Mouse (Mus musculus): ENCODE data around the gene Npvf. TPM values are rescaled to one million over a fixed set of nuclear protein-coding genes. Genes with fewer than 3 reads are reported as not detected.

Gene Npvf
- not detected for total RNA-seq (2021)
- long read RNA-seq, experiment 1: 0 reads
- long read RNA-seq, experiment 2: 0 reads

- no peak for TF ChIP-seq CTCF (IDR thresholded peaks at IDR 0.05)
Observed at GRCm38 (mm10) chr6:50654356-50654755, at the start of gene Npvf. TSS of gene Npvf (minus strand) at chr6:50654439.

GRCm38 (mm10) chr6:50689121-50689815 lies 35.0 kb upstream of the Npvf start:
- intact Hi-C loops (cut with DNase I): no loop called here

More at GRCm38 (mm10) chr6:50654356-50654755, at the start of gene Npvf:
- H3K27ac ChIP-seq: no peak within 1 kb of the TSS
- intact Hi-C loops (cut with DNase I): no loop called here
- DNase-seq (ENCODE audit: extremely low spot score in 1 of 2, low spot score in 2 of 2): no peak
- no peak within 1 kb of the TSS for H3K4me3 ChIP-seq

GRCm38 (mm10) chr6:50684646-50685415 lies 30.6 kb upstream of the Npvf start:
- TF ChIP-seq CTCF (IDR thresholded peaks at IDR 0.05): no peak
- Histone ChIP-seq H3K27ac (no peak overlapping the region), H3K4me3 (no peak overlapping the region)
- peak in 1 of 2 experiments; percentile 27 for DNase-seq (ENCODE audit: extremely low spot score in 1 of 2, low spot score in 2 of 2)
- intact Hi-C loops (cut with DNase I): no loop called here

More at GRCm38 (mm10) chr6:50689121-50689815, 35.0 kb upstream of the Npvf start:
- TF ChIP-seq CTCF (IDR thresholded peaks at IDR 0.05): no peak
- no peak overlapping the region for H3K27ac ChIP-seq
- H3K4me3 ChIP-seq: no peak overlapping the region
- DNase-seq (ENCODE audit: extremely low spot score in 1 of 2, low spot score in 2 of 2): no peak

GRCm38 (mm10) chr6:50681491-50681890 lies 27.3 kb upstream of the Npvf start:
- Histone ChIP-seq H3K27ac (no peak overlapping the region), H3K4me3 (no peak overlapping the region)
- no peak for TF ChIP-seq CTCF (IDR thresholded peaks at IDR 0.05)
- intact Hi-C loops (cut with DNase I): no loop called here
- DNase-seq (ENCODE audit: extremely low spot score in 1 of 2, low spot score in 2 of 2): no peak

GRCm38 (mm10) chr6:50680224-50681215 lies 26.3 kb upstream of the Npvf start:
- DNase-seq (ENCODE audit: extremely low spot score in 1 of 2, low spot score in 2 of 2): no peak
- H3K27ac ChIP-seq: no peak overlapping the region
- no peak for TF ChIP-seq CTCF (IDR thresholded peaks at IDR 0.05)
- intact Hi-C loops (cut with DNase I): no loop called here
- H3K4me3 ChIP-seq: no peak overlapping the region

GRCm38 (mm10) chr6:50679486-50679828 lies 25.2 kb upstream of the Npvf start:
- intact Hi-C loops (cut with DNase I): loop anchor here (1.0 to 2.0 kb wide), 3 partner anchors 127 to 489 kb away; no protein-coding TSS in a partner anchor
- no peak overlapping the region for H3K4me3 ChIP-seq
- no peak for TF ChIP-seq CTCF (IDR thresholded peaks at IDR 0.05)

GRCm38 (mm10) chr6:50678826-50679485 lies 24.7 kb upstream of the Npvf start:
- H3K27ac ChIP-seq: no peak overlapping the region
- peak; percentile 93 for TF ChIP-seq CTCF (IDR thresholded peaks at IDR 0.05)
- DNase-seq (ENCODE audit: extremely low spot score in 1 of 2, low spot score in 2 of 2): peak; percentile 77 to 82
- intact Hi-C loops (cut with DNase I): loop anchor here (1.0 to 2.0 kb wide), 3 partner anchors 127 to 490 kb away; no protein-coding TSS in a partner anchor
- H3K4me3 ChIP-seq: no peak overlapping the region

More at GRCm38 (mm10) chr6:50679486-50679828, 25.2 kb upstream of the Npvf start:
- H3K27ac ChIP-seq: no peak overlapping the region
- DNase-seq (ENCODE audit: extremely low spot score in 1 of 2, low spot score in 2 of 2): no peak

- no peak overlapping the region for H3K4me3 ChIP-seq
- no peak for DNase-seq (ENCODE audit: extremely low spot score in 1 of 2, low spot score in 2 of 2)
- intact Hi-C loops (cut with DNase I): no loop called here
- TF ChIP-seq CTCF (IDR thresholded peaks at IDR 0.05): no peak
- H3K27ac ChIP-seq: no peak overlapping the region
Observed at GRCm38 (mm10) chr6:50671191-50671590, 17.0 kb upstream of the Npvf start.

GRCm38 (mm10) chr6:50666937-50667336 lies 12.7 kb upstream of the Npvf start:
- intact Hi-C loops (cut with DNase I): no loop called here
- H3K4me3 ChIP-seq: no peak overlapping the region
- H3K27ac ChIP-seq: no peak overlapping the region
- TF ChIP-seq CTCF (IDR thresholded peaks at IDR 0.05): no peak
- no peak for DNase-seq (ENCODE audit: extremely low spot score in 1 of 2, low spot score in 2 of 2)

- Histone ChIP-seq H3K4me3 (no peak overlapping the region), H3K27ac (no peak overlapping the region)
- DNase-seq (ENCODE audit: extremely low spot score in 1 of 2, low spot score in 2 of 2): no peak
- intact Hi-C loops (cut with DNase I): no loop called here
- no peak for TF ChIP-seq CTCF (IDR thresholded peaks at IDR 0.05)
Observed at GRCm38 (mm10) chr6:50665020-50665419, 10.8 kb upstream of the Npvf start.

- TF ChIP-seq CTCF (IDR thresholded peaks at IDR 0.05): no peak
Observed at GRCm38 (mm10) chr6:50664193-50664592, 10.0 kb upstream of the Npvf start.

More at GRCm38 (mm10) chr6:50664193-50664592, 10.0 kb upstream of the Npvf start:
- Histone ChIP-seq H3K4me3 (no peak overlapping the region), H3K27ac (no peak overlapping the region)
- intact Hi-C loops (cut with DNase I): no loop called here
- DNase-seq (ENCODE audit: extremely low spot score in 1 of 2, low spot score in 2 of 2): no peak

Measured in left cerebral cortex, adult 2 months (tissue).